32 mouse cellular contexts compared by ENCODE assay signal in the genomic region with DNA sequence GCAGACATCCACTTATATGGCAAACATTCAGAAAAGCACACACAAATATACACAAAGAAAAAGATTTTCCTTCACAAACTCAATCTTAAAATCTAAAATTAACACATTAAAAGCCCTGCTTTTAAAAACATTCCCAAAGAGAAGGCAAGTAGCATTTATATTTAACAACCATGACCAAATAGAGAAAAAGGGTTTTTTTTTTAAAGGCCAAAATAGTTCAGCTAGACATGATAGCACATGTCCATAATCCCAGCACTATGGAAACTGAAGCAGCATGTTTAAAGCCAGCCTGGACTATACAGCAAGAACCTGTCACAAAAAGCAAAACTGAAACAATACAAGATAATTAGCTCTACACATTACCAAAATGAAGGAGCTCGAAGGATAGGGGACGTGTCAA.
"Had no signal": no experiment of that assay in that cellular context is flagged by ENCODE, and none has a peak within 500 bp of the region (broad histone marks: within the 10 kb centered on the region; RNA-seq: fewer than 3 reads in every experiment).

No protein-coding gene starts in this region.

- H3K4me2 ChIP-seq: heart, embryonic 11.5 days; heart, embryonic 12.5 days; heart, embryonic 13.5 days; heart, embryonic 15.5 days; hindbrain, embryonic 12.5 days; hindbrain, embryonic 13.5 days; hindbrain, embryonic 14.5 days; hindbrain, embryonic 15.5 days; intestine, embryonic 15.5 days; kidney, embryonic 15.5 days had no signal

- H3K27ac ChIP-seq: heart, embryonic 10.5 days; heart, embryonic 13.5 days; heart, embryonic 15.5 days; hindbrain, embryonic 10.5 days; hindbrain, embryonic 12.5 days; hindbrain, embryonic 13.5 days; hindbrain, embryonic 14.5 days; hindbrain, embryonic 15.5 days; hindbrain, postnatal 0 days; intestine, embryonic 15.5 days; kidney, embryonic 15.5 days; kidney, postnatal 0 days; layer of hippocampus, adult 2 months; left cerebral cortex, adult 2 months had no signal

- H3K4me1 ChIP-seq: heart, embryonic 10.5 days; heart, embryonic 15.5 days; hindbrain, embryonic 10.5 days; hindbrain, embryonic 12.5 days; hindbrain, embryonic 13.5 days; hindbrain, embryonic 15.5 days; intestine, embryonic 15.5 days; kidney, embryonic 15.5 days had no signal

- H3K4me3 ChIP-seq: heart, embryonic 10.5 days; heart, embryonic 12.5 days; heart, embryonic 13.5 days; heart, embryonic 15.5 days; hindbrain, embryonic 10.5 days; hindbrain, embryonic 12.5 days; hindbrain, embryonic 13.5 days; hindbrain, embryonic 15.5 days; intestine, embryonic 15.5 days; kidney, embryonic 15.5 days; layer of hippocampus, adult 2 months; left cerebral cortex, adult 2 months had no signal

- H3K9ac ChIP-seq: heart, embryonic 12.5 days; heart, embryonic 13.5 days; heart, embryonic 15.5 days; hindbrain, embryonic 12.5 days; hindbrain, embryonic 13.5 days; hindbrain, embryonic 14.5 days; hindbrain, embryonic 15.5 days; intestine, embryonic 15.5 days; kidney, embryonic 15.5 days had no signal

- H3K36me3 ChIP-seq: heart, embryonic 15.5 days; hindbrain, embryonic 15.5 days; intestine, embryonic 15.5 days had no signal

- H3K27me3 ChIP-seq: heart, embryonic 12.5 days; heart, embryonic 13.5 days; heart, embryonic 15.5 days; hindbrain, embryonic 12.5 days; hindbrain, embryonic 13.5 days; hindbrain, embryonic 15.5 days; intestine, embryonic 15.5 days; kidney, embryonic 15.5 days had no signal

- DNase-seq: heart, postnatal 10 days; heart, postnatal 14 days; heart, postnatal 36 days; heart, postnatal 4 days; kidney, adult 11 months; kidney, adult 18-20 months; kidney, adult 2 months; kidney, adult 8-10 months; kidney, adult 9 months; kidney, postnatal 10 days; kidney, postnatal 14 days; kidney, postnatal 25 days; kidney, postnatal 36 days; kidney, postnatal 4 days; layer of hippocampus, adult 9-11 months; layer of hippocampus, postnatal 36 days had no signal

- H3K9me3 ChIP-seq: heart, embryonic 10.5 days; heart, embryonic 12.5 days; heart, embryonic 13.5 days; heart, embryonic 15.5 days; hindbrain, embryonic 10.5 days; hindbrain, embryonic 12.5 days; hindbrain, embryonic 13.5 days; hindbrain, embryonic 15.5 days; intestine, embryonic 15.5 days; kidney, embryonic 15.5 days had no signal
